Mouse (Mus musculus) heart, embryonic 13.5 days (tissue): ENCODE results near the gene Lctl. TPM values are rescaled to one million over a fixed set of nuclear protein-coding genes. Genes with fewer than 3 reads are reported as not detected.
A peak's percentile ranks its signal among the peaks of the same experiment; 100 is the strongest.

Experiments
- ATAC-seq: fragments of 200-750 bp; cut with Nextera tagmentation; 2 replicates; pipeline ENCODE4 v1.8.0; 2017; ENCODE audit warnings: moderate TSS enrichment; ENCODE audit not compliant: insufficient number of reproducible peaks, low FRiP score, low TSS enrichment; ENCODE audit errors: extremely low read depth
- H3K27ac ChIP-seq: fragments of 300-500 bp; sonication (generic); replicated peaks from 2 replicates; pipeline ENCODE4 v1.5.1; 2015; ENCODE audit warnings: moderate library complexity, mild to moderate bottlenecking, inconsistent platforms
- H3K27me3 ChIP-seq: fragments of 300-500 bp; sonication (generic); replicated peaks from 2 replicates; pipeline ENCODE4 v1.6.1; 2015; ENCODE audit warnings: mild to moderate bottlenecking, inconsistent platforms
- H3K36me3 ChIP-seq: fragments of 300-500 bp; sonication (generic); 2 replicates; pipeline ENCODE4 v1.6.1; 2015; ENCODE audit warnings: mild to moderate bottlenecking, inconsistent platforms
- H3K4me1 ChIP-seq: fragments of 300-500 bp; sonication (generic); 2 replicates; pipeline ENCODE4 v1.6.1; 2015; ENCODE audit warnings: inconsistent platforms
- H3K4me2 ChIP-seq: fragments of 300-500 bp; sonication (generic); 2 replicates; pipeline ENCODE4 v1.6.1; 2015; ENCODE audit warnings: inconsistent platforms, mild to moderate bottlenecking, moderate library complexity
- H3K4me3 ChIP-seq: fragments of 300-500 bp; sonication (generic); 2 replicates; pipeline ENCODE4 v1.5.1; 2015; ENCODE audit warnings: moderate library complexity, mild to moderate bottlenecking, inconsistent platforms
- H3K9ac ChIP-seq: fragments of 300-500 bp; sonication (generic); 2 replicates; pipeline ENCODE4 v1.6.1; 2015; ENCODE audit warnings: inconsistent platforms, mild to moderate bottlenecking, moderate library complexity
- H3K9me3 ChIP-seq: fragments of 300-500 bp; sonication (generic); 2 replicates; pipeline ENCODE4 v1.6.1; 2016; ENCODE audit warnings: inconsistent platforms
- WGBS: fragments of 180-500 bp; shearing (Covaris S2); methylation state at CpG from one replicate; pipeline ENCODE4 v1.1.7; 2015; ENCODE audit warnings: mixed read lengths; 5-methylcytosine and 5-hydroxymethylcytosine counted together
- polyA plus RNA-seq: library from polyadenylated mRNA; unstranded; fragments of >200 nt; fragmentation: Nextera tagmentation; extraction: Ambion mirVana; gene quantifications from 2 replicates; pipeline ENCODE4 v1.2.1, GENCODE M21; 2015

Lctl gene
- polyA plus RNA-seq, 1 experiment from 2014 or later: not detected

DNA sequence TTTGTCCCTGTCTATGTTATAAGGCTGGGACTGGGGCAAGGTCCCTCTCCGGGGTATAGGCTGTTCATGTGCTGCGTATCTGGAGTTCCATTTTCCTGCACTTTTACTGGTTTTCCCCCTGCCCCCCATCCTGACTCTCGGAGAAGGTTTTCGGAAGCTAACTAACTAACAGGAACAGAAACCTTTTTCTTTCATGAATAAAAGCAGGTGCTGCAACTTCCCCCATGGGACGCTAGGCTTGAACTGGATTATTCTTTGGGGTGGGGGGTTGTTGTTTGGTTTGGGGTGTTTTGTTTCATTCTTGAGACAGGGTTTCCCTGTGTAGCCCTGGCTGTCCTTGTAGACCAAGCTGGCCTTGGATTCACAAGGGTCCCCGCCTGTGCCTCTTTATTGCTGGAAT, 30.4 kb upstream of the Lctl start:
- H3K4me1 ChIP-seq: peaks cover 61% of the 10 kb centered on the region
- H3K27ac ChIP-seq: peak overlapping the region; percentile 98
- no peaks in the 10 kb centered on the region for H3K9me3 ChIP-seq
- H3K36me3 ChIP-seq: no peaks in the 10 kb centered on the region
- peak overlapping the region; percentile 50 for H3K9ac ChIP-seq
- ATAC-seq: no peak
- 81% methylated on average over 6 of the region's 6 CpGs for WGBS
- peak overlapping the region; percentile 16; the same call in 1 of the 2 replicates for H3K4me2 ChIP-seq
- H3K27me3 ChIP-seq: no peaks in the 10 kb centered on the region
- no peak overlapping the region for H3K4me3 ChIP-seq

DNA sequence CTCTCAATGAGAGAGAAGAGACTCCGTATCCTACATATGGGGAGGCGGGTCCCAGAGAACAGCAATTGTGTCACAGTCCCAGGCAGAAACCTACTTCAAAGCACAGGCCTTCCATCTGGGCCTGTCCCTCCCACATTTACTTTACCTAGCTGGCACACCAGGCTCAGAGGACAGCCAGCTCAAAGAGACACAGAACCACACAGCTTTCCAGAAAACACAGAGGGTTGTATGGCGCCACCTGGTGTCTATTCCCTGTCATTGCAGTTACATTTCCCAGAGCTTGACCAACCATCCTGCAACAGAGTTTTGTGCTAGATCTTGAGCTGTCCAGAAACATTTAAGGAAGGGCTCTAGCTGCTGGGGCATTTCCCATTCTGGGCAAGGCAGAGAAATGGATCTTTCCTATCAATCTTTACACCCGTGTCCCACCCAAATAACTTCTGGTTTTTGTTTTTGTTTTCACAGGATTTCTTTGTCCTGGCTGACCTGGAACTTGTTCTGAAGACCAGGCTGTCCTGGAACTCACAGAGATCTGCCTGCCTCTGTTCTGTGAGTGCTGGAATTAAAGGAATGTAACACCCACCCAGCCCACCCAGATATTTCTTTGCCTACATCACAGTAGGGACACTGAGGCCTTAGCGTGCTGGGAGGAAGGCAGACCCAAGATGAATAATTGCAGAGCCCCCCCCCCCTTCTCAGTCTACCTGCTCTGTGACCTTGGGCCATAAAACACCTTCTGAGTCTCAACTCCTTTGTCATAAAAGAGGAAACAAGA, 29.3 kb upstream of the Lctl start:
- Histone ChIP-seq H3K4me1 (peaks cover 63% of the 10 kb centered on the region), H3K27me3 (no peaks in the 10 kb centered on the region), H3K36me3 (no peaks in the 10 kb centered on the region), H3K27ac (peak overlapping the region; percentile 64), H3K9ac (peak overlapping the region; percentile 45; the same call in 1 of the 2 replicates), H3K4me2 (no peak overlapping the region), H3K4me3 (no peak overlapping the region), H3K9me3 (no peaks in the 10 kb centered on the region)
- 37% methylated on average over 5 of the region's 5 CpGs for WGBS
- ATAC-seq: no peak

DNA sequence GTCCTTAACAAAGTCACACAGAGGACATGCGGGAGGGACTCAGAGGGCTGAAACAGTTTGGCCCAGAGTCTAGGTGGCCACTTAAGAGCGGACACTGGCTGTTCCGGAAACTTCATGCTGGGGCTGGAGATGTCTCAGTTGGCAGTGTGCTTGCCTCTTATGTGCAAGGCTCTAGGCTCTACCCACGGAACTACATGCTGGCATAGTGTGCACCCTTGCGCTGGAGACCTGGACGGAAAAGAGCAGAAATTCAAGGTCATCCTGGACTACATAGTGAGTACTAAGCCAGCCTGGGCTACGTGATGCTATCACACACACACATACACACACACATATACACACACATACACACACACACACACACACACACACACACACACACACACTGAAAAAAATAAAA, 28.6 kb upstream of the Lctl start:
- Histone ChIP-seq H3K4me3 (no peak overlapping the region), H3K4me2 (no peak overlapping the region), H3K4me1 (peaks cover 63% of the 10 kb centered on the region), H3K9ac (no peak overlapping the region), H3K9me3 (no peaks in the 10 kb centered on the region), H3K27me3 (no peaks in the 10 kb centered on the region), H3K27ac (peak overlapping the region; percentile 71), H3K36me3 (no peaks in the 10 kb centered on the region)
- ATAC-seq: no peak
- WGBS: 84% methylated on average over 7 of the region's 7 CpGs

DNA sequence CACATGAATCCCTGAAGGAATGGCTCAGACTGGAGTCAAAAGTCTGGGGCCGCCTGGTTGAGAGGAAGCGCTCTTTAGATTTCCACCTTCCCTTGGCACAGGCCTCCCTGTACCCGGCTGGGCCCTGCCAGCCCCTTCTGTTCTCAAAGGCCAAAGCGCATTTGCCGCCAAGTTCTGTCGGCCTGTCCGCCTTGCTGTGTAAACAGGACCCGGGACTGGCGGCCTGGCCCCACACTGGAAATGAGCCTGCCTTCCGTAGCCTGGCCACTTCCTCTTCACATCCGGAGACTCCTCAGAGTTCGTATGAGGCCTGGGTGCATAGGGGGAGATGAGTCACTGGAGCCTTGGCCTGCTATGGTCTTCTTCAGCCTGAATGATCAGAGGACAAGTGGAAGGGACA, 27.9 kb upstream of the Lctl start:
- H3K4me3 ChIP-seq: no peak overlapping the region
- no peaks in the 10 kb centered on the region for H3K9me3 ChIP-seq
- WGBS: 66% methylated on average over 12 of the region's 12 CpGs
- H3K4me1 ChIP-seq: peaks cover 63% of the 10 kb centered on the region
- peak overlapping the region; percentile 11; the same call in 1 of the 2 replicates for H3K9ac ChIP-seq
- peak overlapping the region; percentile 71 for H3K27ac ChIP-seq
- H3K36me3 ChIP-seq: no peaks in the 10 kb centered on the region
- H3K4me2 ChIP-seq: no peak overlapping the region
- no peaks in the 10 kb centered on the region for H3K27me3 ChIP-seq
- no peak for ATAC-seq

DNA sequence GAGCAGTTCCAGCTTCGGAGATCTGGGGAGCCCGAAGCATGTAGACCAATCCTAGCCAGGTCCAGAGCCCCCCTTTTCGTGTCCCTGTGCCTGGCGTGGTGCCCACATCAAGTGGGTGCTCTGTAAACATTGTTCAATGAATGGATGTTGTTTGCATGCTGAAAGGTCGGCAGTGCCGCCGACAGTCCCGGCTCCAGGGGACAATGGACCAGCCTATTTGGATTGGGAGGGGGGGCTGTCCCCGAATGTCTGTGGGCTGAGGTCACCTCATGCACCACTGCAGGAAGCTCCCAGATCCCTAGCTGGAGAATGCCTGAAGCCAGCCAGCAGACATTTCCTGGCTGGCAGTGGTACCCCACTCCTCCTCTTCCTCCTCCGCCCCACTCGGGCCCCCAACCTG, 22.9 kb upstream of the Lctl start:
- Histone ChIP-seq H3K27ac (peak overlapping the region; percentile 81), H3K4me1 (peaks cover 46% of the 10 kb centered on the region), H3K4me2 (peak overlapping the region; percentile 30), H3K36me3 (no peaks in the 10 kb centered on the region), H3K9me3 (no peaks in the 10 kb centered on the region), H3K9ac (peak overlapping the region; percentile 64), H3K27me3 (no peaks in the 10 kb centered on the region), H3K4me3 (no peak overlapping the region)
- 0 out of 2 replicates have a peak, but pooled peaks have one; percentile 35 for ATAC-seq
- WGBS: 37% methylated on average over 11 of the region's 11 CpGs

DNA sequence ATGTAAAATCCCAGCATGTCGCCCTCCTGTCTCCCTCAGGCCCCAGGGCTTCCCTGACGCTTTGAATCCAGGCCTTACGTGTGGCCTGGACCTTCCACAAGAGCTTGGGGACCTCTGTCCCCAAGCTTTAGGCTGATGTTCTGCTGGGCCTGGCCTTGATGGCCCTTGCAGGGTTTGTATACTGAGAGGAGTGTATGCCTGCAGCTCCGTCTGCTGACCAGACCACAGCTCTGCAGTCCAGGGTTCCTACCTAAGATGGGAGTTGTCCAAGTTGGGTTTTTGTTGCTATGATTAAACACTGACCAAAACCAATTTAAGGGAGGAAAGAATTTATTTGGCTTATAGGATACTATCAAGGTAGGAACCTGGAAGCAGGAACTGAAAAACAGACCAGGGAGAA, 18.7 kb upstream of the Lctl start:
- Histone ChIP-seq H3K27me3 (no peaks in the 10 kb centered on the region), H3K4me2 (no peak overlapping the region), H3K27ac (no peak overlapping the region), H3K36me3 (no peaks in the 10 kb centered on the region), H3K9me3 (no peaks in the 10 kb centered on the region), H3K4me1 (peaks cover 32% of the 10 kb centered on the region), H3K4me3 (no peak overlapping the region), H3K9ac (peak overlapping the region; percentile 59)
- no peak for ATAC-seq
- WGBS: 57% methylated on average over 4 of the region's 4 CpGs

DNA sequence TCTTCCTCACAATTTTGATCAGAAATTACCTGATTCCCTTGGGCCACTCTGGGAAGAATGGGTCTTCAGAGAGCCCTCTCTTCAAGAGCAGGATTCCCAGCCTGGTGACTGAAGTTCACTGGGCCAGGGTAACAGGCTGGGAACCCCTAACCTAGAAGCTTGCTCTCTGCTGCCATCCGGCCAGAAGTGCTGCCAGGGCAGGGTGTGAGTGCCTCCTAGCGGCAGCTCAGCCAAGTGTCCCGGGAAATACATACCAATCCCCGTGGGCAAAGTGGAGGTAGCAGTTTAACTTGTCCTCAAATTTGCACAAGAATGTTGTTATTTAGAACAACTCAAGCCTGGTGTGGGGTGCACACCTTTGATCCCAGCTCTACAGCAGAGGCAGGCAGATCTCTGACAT, 16.5 kb upstream of the Lctl start:
- 4% methylated on average over 4 of the region's 4 CpGs for WGBS
- no peaks in the 10 kb centered on the region for H3K36me3 ChIP-seq
- H3K9me3 ChIP-seq: no peaks in the 10 kb centered on the region
- H3K4me1 ChIP-seq: peaks cover 20% of the 10 kb centered on the region
- H3K4me2 ChIP-seq: no peak overlapping the region
- no peak overlapping the region for H3K27ac ChIP-seq
- no peak for ATAC-seq
- H3K9ac ChIP-seq: no peak overlapping the region
- no peaks in the 10 kb centered on the region for H3K27me3 ChIP-seq
- H3K4me3 ChIP-seq: no peak overlapping the region

DNA sequence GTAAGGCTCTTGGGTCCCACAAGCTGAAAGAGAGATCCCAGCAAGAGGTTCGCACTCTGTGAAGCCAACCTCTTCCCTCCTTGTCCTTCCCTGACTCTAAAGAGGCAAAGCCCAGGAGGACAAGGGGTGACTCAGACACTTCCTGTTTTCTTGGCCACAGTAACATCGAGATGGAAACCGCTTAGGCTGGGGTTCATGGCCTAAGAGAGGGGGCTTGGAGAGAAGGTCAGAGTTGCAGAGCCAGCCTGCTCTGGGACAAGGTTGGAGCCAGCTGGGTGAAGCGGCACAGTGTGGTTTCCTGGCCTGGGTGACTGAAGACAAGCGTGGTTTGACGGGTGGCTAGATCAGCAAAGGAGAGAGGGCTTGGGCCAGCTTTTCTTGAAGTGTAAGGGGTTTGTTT, 11.6 kb upstream of the Lctl start:
- Histone ChIP-seq H3K4me2 (no peak overlapping the region), H3K4me3 (no peak overlapping the region), H3K9ac (no peak overlapping the region), H3K36me3 (no peaks in the 10 kb centered on the region), H3K4me1 (peaks cover 15% of the 10 kb centered on the region), H3K27ac (no peak overlapping the region), H3K27me3 (no peaks in the 10 kb centered on the region), H3K9me3 (no peaks in the 10 kb centered on the region)
- no peak for ATAC-seq
- 59% methylated on average over 6 of the region's 6 CpGs for WGBS

DNA sequence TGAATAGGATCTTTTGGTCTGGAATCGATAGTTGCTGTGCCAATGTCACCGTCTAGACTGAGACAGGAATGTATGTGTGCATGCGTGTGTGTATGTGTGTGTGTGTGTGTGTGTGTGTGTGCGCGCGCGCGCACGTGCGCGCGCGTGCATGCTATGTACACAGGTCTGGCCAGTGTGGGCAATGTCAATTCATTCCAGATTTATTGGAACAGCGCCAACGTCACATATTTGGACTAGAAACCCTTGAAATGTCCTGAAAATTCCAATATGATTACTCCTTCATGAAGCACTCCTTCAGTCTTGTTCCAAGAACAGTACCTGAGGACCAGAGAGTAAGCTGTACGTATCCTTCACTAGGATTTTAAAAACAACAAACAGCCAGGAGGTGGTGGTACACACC, 6.4 kb upstream of the Lctl start:
- no peak for ATAC-seq

DNA sequence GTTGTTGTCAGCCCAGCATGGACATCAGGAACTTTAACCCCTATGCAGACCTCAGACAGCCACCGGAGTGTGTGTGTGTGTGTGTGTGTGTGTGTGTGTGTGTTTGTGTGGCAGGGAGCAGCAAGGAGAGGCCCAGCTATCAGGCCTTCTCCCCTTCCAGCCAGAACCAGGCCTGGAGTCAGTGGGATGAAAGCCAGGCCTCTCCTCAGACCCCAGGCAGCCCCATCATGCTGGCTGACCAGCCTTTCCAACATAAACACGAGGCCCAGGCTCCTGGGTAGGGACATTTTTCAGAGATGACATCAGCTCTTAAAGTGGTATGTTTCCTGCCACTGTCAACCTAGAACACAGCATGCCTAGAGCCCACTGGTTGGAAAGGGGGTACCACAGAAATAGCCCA, 2.3 kb upstream of the Lctl start:
- WGBS: 9% methylated on average over 2 of the region's 2 CpGs
- peak; percentile 43; the same call in 1 of the 2 replicates for ATAC-seq
- no peak overlapping the region for H3K4me3 ChIP-seq
- no peaks in the 10 kb centered on the region for H3K9me3 ChIP-seq
- peaks cover 38% of the 10 kb centered on the region for H3K4me1 ChIP-seq
- H3K36me3 ChIP-seq: no peaks in the 10 kb centered on the region
- no peak overlapping the region for H3K4me2 ChIP-seq
- H3K27ac ChIP-seq: peak overlapping the region; percentile 90
- H3K9ac ChIP-seq: peak overlapping the region; percentile 71
- H3K27me3 ChIP-seq: no peaks in the 10 kb centered on the region

More for the DNA sequence above, 6.4 kb upstream of the Lctl start:
- WGBS: 95% methylated on average over 16 of the region's 16 CpGs
- Histone ChIP-seq H3K9ac (no peak overlapping the region), H3K27ac (no peak overlapping the region), H3K36me3 (no peaks in the 10 kb centered on the region), H3K27me3 (no peaks in the 10 kb centered on the region), H3K4me3 (no peak overlapping the region), H3K4me2 (no peak overlapping the region), H3K4me1 (peaks cover 30% of the 10 kb centered on the region), H3K9me3 (no peaks in the 10 kb centered on the region)

DNA sequence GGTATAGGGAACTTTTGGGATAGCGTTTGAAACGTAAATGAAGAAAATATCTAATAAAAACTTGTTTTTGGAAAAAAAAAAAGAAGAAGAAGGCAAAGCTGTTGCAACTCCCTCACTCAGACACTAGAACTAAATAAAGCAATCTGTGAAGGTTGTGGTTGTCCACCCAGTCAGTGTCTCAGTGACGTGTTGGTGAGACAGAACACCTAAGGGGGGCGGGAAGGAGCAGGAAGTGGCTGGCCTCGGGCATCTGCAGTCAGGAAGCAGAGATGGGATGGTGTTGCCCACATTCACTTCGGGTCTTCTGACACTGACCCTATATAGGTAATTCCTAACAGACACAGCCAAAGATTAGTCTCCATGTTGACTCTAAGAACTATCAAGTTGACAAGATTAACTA, 1.2 kb upstream of the Lctl start:
- Histone ChIP-seq H3K27me3 (no peaks in the 10 kb centered on the region), H3K4me2 (no peak overlapping the region), H3K27ac (no peak overlapping the region), H3K4me1 (peaks cover 38% of the 10 kb centered on the region), H3K9ac (no peak overlapping the region), H3K4me3 (no peak overlapping the region), H3K9me3 (no peaks in the 10 kb centered on the region), H3K36me3 (no peaks in the 10 kb centered on the region)
- ATAC-seq: no peak
- 76% methylated on average over 6 of the region's 6 CpGs for WGBS

DNA sequence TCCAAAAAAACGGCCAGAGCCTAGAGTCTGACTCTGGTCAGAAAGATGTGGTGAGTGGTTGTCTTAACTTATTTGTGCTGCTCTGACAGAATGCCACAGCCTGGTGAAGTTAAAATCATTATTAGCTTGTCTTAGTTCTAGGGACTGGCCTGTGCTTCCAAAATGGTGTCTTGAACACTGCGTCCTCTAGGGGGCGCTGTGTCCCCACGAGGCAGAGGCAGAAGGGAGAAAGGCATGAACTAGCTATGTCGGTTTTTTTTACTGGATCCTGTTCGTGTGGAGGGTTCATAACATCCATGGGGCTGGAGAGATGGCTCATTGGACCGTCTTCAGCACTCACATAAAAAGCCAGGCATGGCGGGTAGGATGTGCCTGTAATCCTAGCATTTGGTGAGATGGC, 3.0 kb downstream of the Lctl start:
- H3K4me2 ChIP-seq: no peak overlapping the region
- 31% methylated on average over 8 of the region's 8 CpGs for WGBS

More for the DNA sequence above, 3.0 kb downstream of the Lctl start:
- H3K9me3 ChIP-seq: no peaks in the 10 kb centered on the region
- no peaks in the 10 kb centered on the region for H3K36me3 ChIP-seq
- no peak overlapping the region for H3K4me3 ChIP-seq
- H3K9ac ChIP-seq: no peak overlapping the region
- H3K4me1 ChIP-seq: peaks cover 19% of the 10 kb centered on the region
- no peaks in the 10 kb centered on the region for H3K27me3 ChIP-seq
- ATAC-seq: no peak
- H3K27ac ChIP-seq: no peak overlapping the region
